Mouse (Mus musculus): ENCODE data around the gene Hcfc2.

DNA sequence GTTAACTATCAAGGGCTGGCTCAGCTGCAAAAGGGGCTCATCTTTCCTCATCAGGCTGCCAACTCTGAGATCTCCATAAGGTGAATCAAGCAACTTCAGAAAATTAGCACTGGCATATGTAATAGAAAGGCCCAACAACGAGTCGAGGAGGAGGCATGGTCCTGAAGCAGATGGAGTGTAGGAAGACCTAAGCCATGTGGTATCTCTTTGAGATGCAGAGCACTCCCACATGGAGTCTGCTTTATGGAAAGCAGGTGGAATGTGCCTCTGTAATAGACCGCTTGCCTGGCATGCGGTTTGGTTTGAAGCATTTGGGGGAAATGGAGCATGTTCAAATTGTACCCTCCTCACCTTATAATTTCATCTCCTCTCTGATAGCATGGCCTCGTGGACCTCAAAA, 15.2 kb upstream of the Hcfc2 start:
- TF ChIP-seq CTCF (IDR thresholded peaks at IDR 0.05; ENCODE audit: low read depth) (no peak), EP300 (optimal IDR thresholded peaks at IDR 0.05) (no peak)
